Mouse (Mus musculus) midbrain, postnatal 0 days (tissue): ENCODE data around the gene Daam1. TPM values are rescaled to one million over a fixed set of nuclear protein-coding genes. Genes with fewer than 3 reads are reported as not detected.

Source experiments
- ATAC-seq: fragments of 200-750 bp; cut with Nextera tagmentation; 2 replicates; pipeline ENCODE4 v1.8.0; 2017; ENCODE audit warnings: moderate number of reproducible peaks, mild to moderate bottlenecking, moderate TSS enrichment, moderate library complexity; ENCODE audit not compliant: low FRiP score
- DNase-seq: peaks from one replicate; pipeline ENCODE4 v3.0.0-alpha.2; 2015; ENCODE audit warnings: low spot score
- H3K27ac ChIP-seq: fragments of 300-500 bp; sonication (generic); 2 replicates; pipeline ENCODE4 v1.5.1; 2014; ENCODE audit warnings: low read depth, mild to moderate bottlenecking, low read length, mixed read lengths
- H3K27me3 ChIP-seq: fragments of 300-500 bp; sonication (generic); 2 replicates; pipeline ENCODE4 v1.6.1; 2014; ENCODE audit warnings: low read length, control low read depth, mixed read lengths; ENCODE audit not compliant: insufficient read depth
- H3K36me3 ChIP-seq: fragments of 300-500 bp; sonication (generic); 2 replicates; pipeline ENCODE4 v1.6.1; 2014; ENCODE audit warnings: low read length, control low read depth, mixed read lengths; ENCODE audit not compliant: insufficient read depth
- H3K4me1 ChIP-seq: fragments of 300-500 bp; sonication (generic); 2 replicates; pipeline ENCODE4 v1.6.1; 2014; ENCODE audit warnings: mild to moderate bottlenecking, control low read depth, antibody characterized with exemption, low read length, mixed read lengths; ENCODE audit not compliant: insufficient read depth
- H3K4me2 ChIP-seq: fragments of 300-500 bp; sonication (generic); 2 replicates; pipeline ENCODE4 v1.6.1; 2014; ENCODE audit warnings: low read depth, mild to moderate bottlenecking, low read length, mixed read lengths; ENCODE audit not compliant: poor library complexity, severe bottlenecking
- H3K4me3 ChIP-seq: fragments of 300-500 bp; sonication (generic); 2 replicates; pipeline ENCODE4 v1.5.1; 2014; ENCODE audit warnings: low read depth, mild to moderate bottlenecking, low read length, moderate library complexity
- H3K9ac ChIP-seq: fragments of 300-500 bp; sonication (generic); replicated peaks from 2 replicates; pipeline ENCODE4 v1.6.1; 2014; ENCODE audit warnings: mild to moderate bottlenecking, low read length, moderate library complexity, mixed read lengths; ENCODE audit not compliant: poor library complexity, severe bottlenecking
- H3K9me3 ChIP-seq: fragments of 300-500 bp; sonication (generic); 2 replicates; pipeline ENCODE4 v1.6.1; 2016; ENCODE audit warnings: low read length, control low read depth
- CTCF ChIP-seq: IDR thresholded peaks from 2 replicates; pipeline ENCODE4 v1.5.1; 2016; ENCODE audit warnings: antibody characterized with exemption, mild to moderate bottlenecking
- WGBS: fragments of 180-500 bp; shearing (Covaris S2); extraction: QIAGEN DNeasy Blood & Tissue Kit; methylation state at CpG from one replicate; pipeline ENCODE4 v1.1.7; 2014; 5-methylcytosine and 5-hydroxymethylcytosine counted together
- polyA plus RNA-seq: library from polyadenylated mRNA; unstranded; fragments of >200 nt; fragmentation: Nextera tagmentation; extraction: Ambion mirVana; gene quantifications from 2 replicates; pipeline ENCODE4 v1.2.1, GENCODE M21; 2015
- total RNA-seq: library from RNA; depleted of rRNA; stranded (reverse); fragments of >200 nt; gene quantifications from 2 replicates; pipeline ENCODE4 v1.2.3, GENCODE M21; 2014

Daam1 gene
- total and polyA plus RNA-seq, 2 experiments from 2014 or later: 27.3 to 86.0 TPM

DNA sequence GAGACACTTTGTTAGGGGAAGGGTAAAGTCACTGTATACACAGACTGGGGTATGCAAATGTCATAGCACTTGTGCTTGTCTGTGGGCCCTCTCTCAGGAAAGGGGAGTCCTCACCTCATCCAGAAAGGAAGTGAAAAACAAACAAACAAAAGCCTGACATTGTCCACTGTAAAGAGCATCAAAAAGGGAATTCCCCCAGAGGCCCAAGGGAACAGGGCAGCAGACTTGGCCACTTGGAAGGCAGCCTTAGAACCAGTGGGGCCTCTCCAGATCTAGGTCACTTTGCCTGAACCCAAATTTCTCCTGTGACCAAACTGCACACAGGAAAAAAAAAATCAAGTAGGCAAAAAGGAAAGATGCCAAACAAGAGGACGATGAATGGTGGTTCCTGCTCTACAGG lies 170.9 kb downstream of the Daam1 start:
- Histone ChIP-seq H3K4me2 (no peak overlapping the region), H3K9ac (no peak overlapping the region), H3K36me3 (no peaks in the 10 kb centered on the region), H3K27ac (no peak overlapping the region), H3K4me1 (no peaks in the 10 kb centered on the region), H3K27me3 (no peaks in the 10 kb centered on the region), H3K9me3 (no peaks in the 10 kb centered on the region), H3K4me3 (no peak overlapping the region)
- 75% methylated on average over 1 of the region's 1 CpGs for WGBS
- DNase-seq (no peak), ATAC-seq (no peak)
- no peak for TF ChIP-seq CTCF

DNA sequence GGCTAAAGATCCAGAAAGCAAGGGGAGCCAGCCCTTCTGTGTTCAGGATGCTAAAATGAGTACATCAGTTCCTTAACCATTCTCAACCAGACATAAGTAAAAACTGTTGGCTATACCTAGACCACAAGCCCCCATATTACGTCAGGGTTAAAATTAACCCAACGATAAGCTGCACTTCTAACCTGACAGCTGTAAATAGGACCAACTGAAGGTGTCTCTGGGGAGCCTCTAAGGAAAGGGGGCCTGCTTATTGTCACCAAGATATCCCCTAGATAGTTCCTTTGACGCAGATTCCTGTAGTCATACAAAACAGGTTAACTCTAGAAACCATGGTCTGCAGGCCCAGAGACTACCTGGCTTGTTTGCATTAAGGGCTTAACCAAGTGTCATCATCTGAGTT lies 174.4 kb downstream of the Daam1 start:
- Histone ChIP-seq H3K36me3 (no peaks in the 10 kb centered on the region), H3K4me1 (no peaks in the 10 kb centered on the region), H3K9me3 (no peaks in the 10 kb centered on the region), H3K27me3 (no peaks in the 10 kb centered on the region), H3K9ac (no peak overlapping the region), H3K4me3 (no peak overlapping the region), H3K27ac (no peak overlapping the region), H3K4me2 (no peak overlapping the region)
- ATAC-seq: no peak
- WGBS: 96% methylated on average over 3 of the region's 3 CpGs
- no peak for DNase-seq
- no peak for TF ChIP-seq CTCF

DNA sequence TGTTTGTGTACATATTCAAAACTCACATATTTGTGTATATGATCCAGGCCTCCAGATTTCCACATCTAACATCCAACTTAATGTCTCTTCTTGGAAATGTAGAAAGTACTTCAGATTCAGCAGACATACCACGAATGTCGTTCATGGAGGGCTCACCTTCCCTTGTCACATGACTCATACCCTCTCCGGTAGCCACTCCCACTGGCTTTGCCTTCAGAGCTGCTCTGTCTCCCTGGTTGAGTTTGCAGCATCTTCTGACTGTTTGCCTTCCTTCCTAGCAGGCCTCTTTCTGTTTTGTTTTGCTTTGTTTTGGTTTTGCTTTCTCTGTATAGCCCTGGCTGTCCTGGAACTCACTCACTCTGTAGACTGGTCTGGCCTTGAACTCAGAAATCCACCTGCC lies 176.8 kb downstream of the Daam1 start:
- no peaks in the 10 kb centered on the region for H3K36me3 ChIP-seq
- no peak for TF ChIP-seq CTCF
- no peak for ATAC-seq

GRCm38 (mm10) chr12:72009051-72009902 lies 178.4 kb downstream of the Daam1 start:
- H3K9ac ChIP-seq: no peak overlapping the region
- H3K4me1 ChIP-seq: no peaks in the 10 kb centered on the region
- WGBS: 92% methylated on average over 13 of the region's 13 CpGs
- H3K4me3 ChIP-seq: no peak overlapping the region
- no peaks in the 10 kb centered on the region for H3K9me3 ChIP-seq
- DNase-seq (no peak), ATAC-seq (no peak)
- H3K4me2 ChIP-seq: no peak overlapping the region
- H3K36me3 ChIP-seq: no peaks in the 10 kb centered on the region
- no peak for TF ChIP-seq CTCF
- H3K27ac ChIP-seq: no peak overlapping the region
- H3K27me3 ChIP-seq: no peaks in the 10 kb centered on the region

More for the DNA sequence above, 176.8 kb downstream of the Daam1 start:
- Histone ChIP-seq H3K4me1 (no peaks in the 10 kb centered on the region), H3K4me3 (no peak overlapping the region), H3K27ac (no peak overlapping the region), H3K9me3 (no peaks in the 10 kb centered on the region), H3K4me2 (no peak overlapping the region), H3K27me3 (no peaks in the 10 kb centered on the region), H3K9ac (no peak overlapping the region)
- no peak for DNase-seq
- WGBS: 90% methylated on average over 3 of the region's 3 CpGs

DNA sequence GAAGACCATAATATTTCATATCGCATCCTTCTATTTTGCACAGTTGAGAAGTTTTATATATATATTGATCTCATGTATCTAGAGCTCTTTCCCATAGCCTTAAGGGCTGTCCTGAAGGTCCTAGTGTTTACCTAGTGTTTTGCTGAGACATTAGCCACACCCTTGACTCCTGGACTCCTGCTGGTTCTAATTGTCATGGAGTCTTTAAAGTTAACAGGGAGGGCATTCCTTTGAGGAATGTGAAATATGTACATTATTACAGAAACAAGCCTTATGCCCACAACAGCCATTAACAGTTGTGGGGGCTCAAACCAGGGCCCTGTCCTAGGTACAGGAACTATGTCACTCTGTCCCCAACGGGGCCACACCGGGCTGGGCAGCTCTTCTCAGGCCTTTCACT lies 180.5 kb downstream of the Daam1 start:
- no peak for TF ChIP-seq CTCF
- WGBS: 100% methylated on average over 3 of the region's 3 CpGs
- H3K27me3 ChIP-seq: no peaks in the 10 kb centered on the region
- no peak overlapping the region for H3K4me3 ChIP-seq
- no peaks in the 10 kb centered on the region for H3K36me3 ChIP-seq
- H3K27ac ChIP-seq: no peak overlapping the region
- no peak for ATAC-seq
- no peaks in the 10 kb centered on the region for H3K9me3 ChIP-seq
- no peaks in the 10 kb centered on the region for H3K4me1 ChIP-seq
- H3K4me2 ChIP-seq: no peak overlapping the region
- H3K9ac ChIP-seq: no peak overlapping the region
- no peak for DNase-seq

DNA sequence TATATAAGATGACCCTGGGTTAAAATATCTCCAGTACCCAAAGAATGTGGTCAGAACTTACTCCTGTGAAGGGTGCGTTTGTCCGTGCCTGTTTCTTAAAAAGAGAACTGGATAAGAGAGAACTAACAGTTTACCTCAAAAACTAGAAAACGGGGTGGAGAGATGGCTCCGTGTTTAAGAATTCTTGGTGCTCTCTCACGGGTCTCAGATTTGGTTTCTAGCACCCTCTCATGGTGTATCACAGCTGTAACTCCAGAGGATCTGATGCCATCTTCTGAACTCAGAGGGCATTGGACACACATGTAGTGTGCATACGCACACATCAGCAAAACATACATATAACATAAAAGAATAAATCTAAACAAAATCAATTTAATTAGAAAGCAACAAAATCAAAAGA lies 181.2 kb downstream of the Daam1 start:
- ATAC-seq: no peak
- no peak overlapping the region for H3K4me3 ChIP-seq
- TF ChIP-seq CTCF: no peak
- H3K4me2 ChIP-seq: no peak overlapping the region
- H3K27me3 ChIP-seq: no peaks in the 10 kb centered on the region
- no peak overlapping the region for H3K9ac ChIP-seq
- H3K27ac ChIP-seq: no peak overlapping the region
- WGBS: 91% methylated on average over 6 of the region's 6 CpGs
- no peaks in the 10 kb centered on the region for H3K36me3 ChIP-seq
- H3K4me1 ChIP-seq: no peaks in the 10 kb centered on the region
- DNase-seq: no peak
- no peaks in the 10 kb centered on the region for H3K9me3 ChIP-seq
